Mouse (Mus musculus): ENCODE measurements around the gene Rnf10. TPM values are rescaled to one million over a fixed set of nuclear protein-coding genes. Genes with fewer than 3 reads are reported as not detected.

Rnf10 gene
- polyA plus RNA-seq, 1 experiment, result 220 TPM

- DNase-seq (ENCODE audit: low read depth), result peak; percentile 57
- no peak for TF ChIP-seq CTCF (IDR thresholded peaks at IDR 0.05; ENCODE audit: borderline replicate concordance, extremely low read depth, insufficient read depth, insufficient read length)
- TF ChIP-seq POLR2A (IDR thresholded peaks at IDR 0.05; ENCODE audit: borderline replicate concordance, extremely low read depth, insufficient read depth, insufficient read length, poor library complexity, severe bottlenecking), result no peak
Observed at GRCm38 (mm10) chr5:115212451-115212850, 60.2 kb downstream of the Rnf10 start.

DNA sequence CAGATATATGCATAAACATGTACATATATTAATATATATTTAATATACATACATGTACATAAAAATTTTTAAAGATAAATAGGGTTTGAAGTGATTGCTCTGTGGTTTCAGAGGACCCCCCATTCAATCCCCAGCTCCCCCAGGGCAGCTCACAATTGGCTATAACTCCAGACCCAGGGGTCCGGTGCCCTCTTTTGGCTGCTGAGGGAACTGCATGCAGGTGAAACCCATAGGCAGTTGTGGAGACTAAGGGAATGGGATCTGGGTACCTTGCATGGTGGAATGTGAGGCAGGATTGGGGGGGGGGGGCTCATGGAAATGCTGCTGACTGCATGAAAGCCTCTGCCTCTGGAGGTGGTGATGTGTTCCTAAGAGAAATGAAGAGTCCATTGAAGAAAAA, 62.3 kb downstream of the Rnf10 start:
- TF ChIP-seq CTCF (IDR thresholded peaks at IDR 0.05; ENCODE audit: borderline replicate concordance, extremely low read depth, insufficient read depth, insufficient read length) (peak; percentile 66), POLR2A (IDR thresholded peaks at IDR 0.05; ENCODE audit: borderline replicate concordance, extremely low read depth, insufficient read depth, insufficient read length, poor library complexity, severe bottlenecking) (no peak)
- no peak for DNase-seq (ENCODE audit: low read depth)

GRCm38 (mm10) chr5:115208601-115209000, 64.1 kb downstream of the Rnf10 start:
- TF ChIP-seq POLR2A (IDR thresholded peaks at IDR 0.05; ENCODE audit: borderline replicate concordance, extremely low read depth, insufficient read depth, insufficient read length, poor library complexity, severe bottlenecking) (no peak), CTCF (IDR thresholded peaks at IDR 0.05; ENCODE audit: borderline replicate concordance, extremely low read depth, insufficient read depth, insufficient read length) (no peak)
- no peak for DNase-seq (ENCODE audit: low read depth)

GRCm38 (mm10) chr5:115207892-115208291, 64.8 kb downstream of the Rnf10 start:
- TF ChIP-seq CTCF (IDR thresholded peaks at IDR 0.05; ENCODE audit: borderline replicate concordance, extremely low read depth, insufficient read depth, insufficient read length), result no peak
- DNase-seq (ENCODE audit: low read depth), result peak; percentile 47

DNA sequence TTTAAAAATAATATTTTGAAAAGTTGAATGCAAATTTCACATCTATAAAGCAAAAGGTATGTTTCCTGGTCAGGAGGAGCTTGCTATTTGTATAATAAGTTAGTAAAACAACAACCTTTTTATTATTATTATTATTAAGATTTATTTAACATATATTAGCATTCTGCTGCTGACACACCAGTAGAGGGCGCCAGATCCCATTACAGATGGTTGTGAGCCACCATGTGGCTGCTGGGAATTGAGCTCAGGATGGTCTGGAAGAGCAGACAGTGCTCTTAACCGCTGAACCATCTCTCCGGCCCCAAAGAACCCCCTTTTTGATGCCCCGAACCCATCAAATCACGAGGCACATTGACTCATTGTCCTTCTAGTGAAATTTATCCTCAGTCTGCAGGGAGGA, 65.5 kb downstream of the Rnf10 start:
- DNase-seq (ENCODE audit: low read depth), result no peak
- TF ChIP-seq POLR2A (IDR thresholded peaks at IDR 0.05; ENCODE audit: borderline replicate concordance, extremely low read depth, insufficient read depth, insufficient read length, poor library complexity, severe bottlenecking) (no peak), CTCF (IDR thresholded peaks at IDR 0.05; ENCODE audit: borderline replicate concordance, extremely low read depth, insufficient read depth, insufficient read length) (peak; percentile 19; the same call in 1 of the 2 replicates)

DNA sequence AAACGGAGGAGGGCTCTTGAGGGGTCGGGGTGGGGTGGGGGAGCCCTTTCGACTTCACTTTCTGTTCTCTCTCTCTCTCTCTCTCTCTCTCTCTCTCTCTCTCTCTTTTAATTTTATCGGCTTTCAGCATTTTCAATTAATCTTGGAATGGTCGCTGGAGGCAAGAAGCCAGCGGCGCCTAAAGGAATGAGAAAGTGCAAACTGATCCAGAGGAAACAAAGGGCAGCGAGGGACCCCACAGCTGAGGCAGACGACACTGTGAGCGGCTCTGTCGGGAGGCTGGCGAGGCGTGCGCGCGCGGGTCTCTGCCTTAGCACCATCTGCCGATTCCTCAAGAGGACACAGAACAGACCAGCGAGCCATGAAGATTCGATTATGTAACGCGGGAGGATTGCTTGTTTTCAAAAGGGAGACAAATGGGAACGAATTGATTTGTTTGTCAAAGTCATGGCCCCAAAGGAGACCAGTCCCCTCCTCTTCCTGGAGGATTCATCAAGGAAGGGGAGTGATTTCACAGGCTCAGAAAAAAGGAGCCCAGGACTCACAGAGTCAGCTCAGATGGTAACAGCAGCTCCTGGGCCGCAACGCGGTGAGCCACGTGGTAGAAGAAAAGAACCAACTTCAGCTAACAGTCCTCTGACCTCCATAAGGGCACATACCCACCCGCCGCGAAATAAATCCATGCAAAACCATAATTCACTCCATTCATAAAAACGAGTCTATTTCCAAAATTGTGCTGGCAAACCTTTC, 68.0 kb downstream of the Rnf10 start:
- TF ChIP-seq CTCF (IDR thresholded peaks at IDR 0.05; ENCODE audit: borderline replicate concordance, extremely low read depth, insufficient read depth, insufficient read length) (no peak), POLR2A (IDR thresholded peaks at IDR 0.05; ENCODE audit: borderline replicate concordance, extremely low read depth, insufficient read depth, insufficient read length, poor library complexity, severe bottlenecking) (peak; percentile 29; the same call in 1 of the 2 replicates)
- DNase-seq (ENCODE audit: low read depth), result peak; percentile 88

DNA sequence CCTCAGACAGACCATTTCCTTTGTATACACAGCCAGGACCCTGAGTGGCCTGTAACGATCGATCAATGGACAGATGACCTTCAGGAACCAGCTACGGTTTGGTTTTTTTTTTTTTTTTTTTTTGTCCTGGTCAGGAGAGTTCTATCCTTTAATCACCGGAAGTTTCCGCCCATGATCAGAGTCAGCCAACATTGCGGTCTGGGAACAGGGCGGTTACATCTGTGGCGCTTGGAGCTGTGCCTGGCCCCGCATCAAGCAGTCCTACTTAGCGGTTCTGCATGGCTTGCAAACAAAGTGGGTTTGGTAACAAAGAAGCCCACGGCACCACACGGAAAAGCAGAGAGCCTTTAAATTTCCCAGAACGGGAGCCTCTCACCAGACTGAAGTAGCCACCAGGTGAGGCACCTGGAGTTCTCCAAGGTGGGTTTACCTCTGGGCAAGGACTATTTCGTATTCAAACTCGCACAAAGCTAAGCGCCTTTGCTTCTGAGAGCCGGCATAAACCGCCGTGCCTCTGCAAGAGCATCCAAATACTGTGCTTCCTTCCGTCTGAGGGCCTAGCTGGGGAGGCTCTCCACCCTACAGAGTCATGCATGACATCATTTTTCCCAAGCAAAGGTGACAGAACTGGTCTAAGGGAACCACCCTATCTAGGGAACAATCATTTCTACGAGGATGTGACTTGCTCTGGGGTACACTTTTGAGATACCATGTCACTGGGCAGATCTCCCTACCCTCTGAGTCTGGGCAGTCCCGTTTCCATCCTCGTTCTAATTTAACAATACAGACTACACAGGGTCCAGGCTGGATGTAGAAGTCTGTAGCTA, 68.8 kb downstream of the Rnf10 start:
- TF ChIP-seq POLR2A (IDR thresholded peaks at IDR 0.05; ENCODE audit: borderline replicate concordance, extremely low read depth, insufficient read depth, insufficient read length, poor library complexity, severe bottlenecking) (no peak), CTCF (IDR thresholded peaks at IDR 0.05; ENCODE audit: borderline replicate concordance, extremely low read depth, insufficient read depth, insufficient read length) (no peak)
- peak; percentile 80 for DNase-seq (ENCODE audit: low read depth)

DNA sequence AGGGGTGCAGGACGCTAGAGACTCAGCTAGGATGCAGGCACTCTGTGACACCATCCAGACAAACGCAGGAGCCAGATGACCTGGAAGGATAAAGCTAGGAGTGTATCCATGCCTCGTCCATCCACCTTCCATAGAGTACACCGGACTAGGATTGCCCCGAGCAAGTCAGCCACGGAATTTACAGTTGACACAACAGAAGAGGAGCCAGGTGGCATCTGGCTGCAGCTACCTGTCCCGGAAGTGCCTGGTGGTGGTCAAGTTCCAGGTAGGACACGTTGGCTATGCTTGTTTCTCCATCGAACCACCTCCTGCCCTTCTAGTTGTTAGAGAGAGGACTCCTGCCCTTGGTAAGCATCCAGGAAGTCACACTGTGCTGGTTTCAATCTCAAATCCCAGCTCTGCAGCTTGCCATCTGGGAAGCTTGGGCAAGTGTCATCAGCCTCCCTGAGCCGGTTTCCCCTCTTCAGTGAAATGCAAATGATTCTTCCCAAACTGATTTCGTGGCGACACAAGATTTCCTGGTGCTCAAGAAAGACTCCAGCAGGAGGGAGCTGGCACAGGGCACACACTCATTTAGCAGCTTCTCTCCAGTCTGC, 78.0 kb downstream of the Rnf10 start:
- peak; percentile 61 for DNase-seq (ENCODE audit: low read depth)
- no peak for TF ChIP-seq CTCF (IDR thresholded peaks at IDR 0.05; ENCODE audit: borderline replicate concordance, extremely low read depth, insufficient read depth, insufficient read length)
- TF ChIP-seq POLR2A (IDR thresholded peaks at IDR 0.05; ENCODE audit: borderline replicate concordance, extremely low read depth, insufficient read depth, insufficient read length, poor library complexity, severe bottlenecking), result no peak

DNA sequence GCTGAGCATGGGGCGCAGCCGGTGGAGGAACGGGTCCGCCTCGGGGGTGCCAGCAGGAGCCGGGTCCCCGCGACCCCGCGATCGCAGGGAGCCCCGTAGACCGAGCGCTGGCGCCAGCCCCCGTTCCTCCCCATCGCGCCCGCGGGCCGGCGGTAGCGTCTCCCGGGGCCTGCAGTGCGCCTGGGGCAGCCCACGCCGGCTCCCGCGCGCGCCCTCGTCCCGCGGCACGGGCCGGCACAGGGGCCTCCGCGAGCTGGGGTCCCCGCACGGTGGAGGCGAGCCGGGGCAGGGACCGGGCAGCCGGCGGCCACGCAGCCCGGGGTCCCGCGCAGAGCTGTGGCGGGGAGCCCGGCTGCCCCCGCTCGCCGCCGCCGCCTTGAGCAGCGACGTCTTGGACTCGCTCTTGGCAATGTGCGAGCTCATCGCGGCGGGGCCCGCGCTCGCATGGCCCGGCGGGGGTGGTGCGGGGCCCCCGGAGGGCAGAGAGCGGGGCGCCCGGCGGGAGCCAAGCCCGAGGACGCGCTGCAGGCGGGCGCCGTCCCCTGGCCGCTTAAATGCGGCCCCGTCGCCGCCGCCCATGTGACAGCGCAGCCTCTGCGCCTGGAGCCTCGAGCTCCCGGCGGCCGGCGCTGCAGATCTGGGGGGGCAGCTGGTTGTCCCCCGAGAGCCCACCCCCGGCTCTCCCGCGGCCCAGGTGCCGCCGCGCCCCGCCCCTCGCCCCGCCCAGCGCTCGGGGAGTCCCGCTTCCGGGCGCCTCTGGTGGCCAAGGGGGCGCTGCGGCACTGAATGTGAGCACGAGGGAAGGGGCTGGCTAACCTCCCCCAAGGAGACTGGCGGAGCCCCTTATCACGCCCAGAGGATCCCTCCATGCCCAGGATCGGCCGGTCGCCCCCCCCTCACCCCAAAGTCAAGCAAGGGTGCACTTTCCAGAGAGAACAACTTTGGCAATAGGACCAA, 78.8 kb downstream of the Rnf10 start, which contains the start of gene Cabp1:
Gene Cabp1, minus strand, starts transcription at position 713 of the 957 bp plus-strand sequence.
- DNase-seq (ENCODE audit: low read depth), result peak; percentile 80
- TF ChIP-seq POLR2A (IDR thresholded peaks at IDR 0.05; ENCODE audit: borderline replicate concordance, extremely low read depth, insufficient read depth, insufficient read length, poor library complexity, severe bottlenecking), result no peak
- TF ChIP-seq CTCF (IDR thresholded peaks at IDR 0.05; ENCODE audit: borderline replicate concordance, extremely low read depth, insufficient read depth, insufficient read length), result peak; percentile 52

DNA sequence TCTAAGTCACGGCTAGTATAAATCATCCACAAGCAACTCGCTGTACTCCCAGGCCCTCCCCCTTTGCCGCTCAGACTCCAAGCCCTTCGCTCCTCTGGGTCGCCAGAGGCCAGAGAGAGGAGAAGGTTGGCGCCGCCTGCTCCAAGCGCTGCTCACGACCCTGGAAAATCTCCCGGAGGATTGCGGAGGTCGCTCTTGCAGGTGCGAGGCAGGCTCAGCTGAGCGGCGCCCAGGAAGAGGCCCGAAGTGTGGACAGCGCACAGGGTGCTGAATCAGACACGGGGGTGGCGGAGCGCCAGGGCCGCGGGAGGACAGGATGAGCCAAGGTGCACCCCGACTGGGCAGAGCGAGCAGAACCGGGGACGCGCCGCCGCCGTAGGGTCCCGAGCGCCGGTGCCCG, 79.5 kb downstream of the Rnf10 start:
- TF ChIP-seq POLR2A (IDR thresholded peaks at IDR 0.05; ENCODE audit: borderline replicate concordance, extremely low read depth, insufficient read depth, insufficient read length, poor library complexity, severe bottlenecking), result no peak
- no peak for TF ChIP-seq CTCF (IDR thresholded peaks at IDR 0.05; ENCODE audit: borderline replicate concordance, extremely low read depth, insufficient read depth, insufficient read length)
- peak; percentile 42 for DNase-seq (ENCODE audit: low read depth)

All from brain, embryonic 14.5 days (tissue).